Mouse (Mus musculus): Measurements from ENCODE around the gene Hist2h3b. TPM values are rescaled to one million over a fixed set of nuclear protein-coding genes. Genes with fewer than 3 reads are reported as not detected.
A peak's percentile ranks its signal among the peaks of the same experiment; 100 is the strongest.
"Not testable (repeated sequence)": the region's sequence is repeated elsewhere in the genome, so short reads cannot be mapped to it uniquely, and the experiment has no call there.

The Hist2h3b gene
- polyA plus RNA-seq, 1 experiment from 2014 or later: 92.9 TPM

- not testable (repeated sequence) for ATAC-seq (ENCODE audit: insufficient number of reproducible peaks, insufficient read depth, low FRiP score, low TSS enrichment); H3K9me3 ChIP-seq; H3K9ac ChIP-seq; H3K27me3 ChIP-seq; H3K4me3 ChIP-seq; H3K36me3 ChIP-seq; H3K27ac ChIP-seq; H3K4me2 ChIP-seq (replicated peaks); H3K4me1 ChIP-seq
- 90% methylated on average over 3 of the region's 3 CpGs for WGBS
Measured at GRCm38 (mm10) chr3:96290727-96291126, 22.3 kb downstream of the Hist2h3b start.

GRCm38 (mm10) chr3:96292641-96293040 is 24.2 kb downstream of the Hist2h3b start:
- Histone ChIP-seq H3K27ac (no peak overlapping the region), H3K9me3 (no peaks in the 10 kb centered on the region; the same call in 1 of the 2 replicates), H3K4me3 (no peak overlapping the region), H3K9ac (no peak overlapping the region), H3K4me2 (replicated peaks) (no peak overlapping the region), H3K36me3 (no peaks in the 10 kb centered on the region), H3K27me3 (no peaks in the 10 kb centered on the region), H3K4me1 (no peaks in the 10 kb centered on the region)
- WGBS: 51% methylated on average over 6 of the region's 6 CpGs
- ATAC-seq (ENCODE audit: insufficient number of reproducible peaks, insufficient read depth, low FRiP score, low TSS enrichment): no peak

GRCm38 (mm10) chr3:96293368-96293767 is 24.9 kb downstream of the Hist2h3b start:
- Histone ChIP-seq H3K36me3 (no peaks in the 10 kb centered on the region), H3K4me2 (replicated peaks) (no peak overlapping the region), H3K27ac (no peak overlapping the region), H3K9me3 (no peaks in the 10 kb centered on the region; the same call in 1 of the 2 replicates), H3K4me1 (no peaks in the 10 kb centered on the region), H3K9ac (no peak overlapping the region), H3K27me3 (no peaks in the 10 kb centered on the region), H3K4me3 (no peak overlapping the region)
- no peak for ATAC-seq (ENCODE audit: insufficient number of reproducible peaks, insufficient read depth, low FRiP score, low TSS enrichment)
- WGBS: 32% methylated on average over 5 of the region's 5 CpGs

GRCm38 (mm10) chr3:96293787-96294186 is 25.3 kb downstream of the Hist2h3b start, which contains the start of gene Fcgr1:
TSS of gene Fcgr1 (minus strand) at chr3:96293969.
- Histone ChIP-seq H3K27ac (no peak within 1 kb of the TSS), H3K4me1 (no peaks in the 10 kb centered on the region), H3K9me3 (no peaks in the 10 kb centered on the region; the same call in 1 of the 2 replicates), H3K9ac (no peak within 1 kb of the TSS), H3K36me3 (no peaks in the 10 kb centered on the region), H3K27me3 (no peaks in the 10 kb centered on the region), H3K4me3 (no peak within 1 kb of the TSS), H3K4me2 (replicated peaks) (no peak within 1 kb of the TSS)
- WGBS: 87% methylated on average over 4 of the region's 4 CpGs
- ATAC-seq (ENCODE audit: insufficient number of reproducible peaks, insufficient read depth, low FRiP score, low TSS enrichment): no peak

- H3K36me3 ChIP-seq: no peaks in the 10 kb centered on the region
- WGBS: 87% methylated on average over 4 of the region's 4 CpGs
- H3K4me1 ChIP-seq: no peaks in the 10 kb centered on the region
Measured at GRCm38 (mm10) chr3:96298360-96298759, 29.9 kb downstream of the Hist2h3b start.

GRCm38 (mm10) chr3:96299562-96299961 is 31.1 kb downstream of the Hist2h3b start:
- H3K9me3 ChIP-seq: no peaks in the 10 kb centered on the region; the same call in 1 of the 2 replicates
- no peak overlapping the region for H3K4me3 ChIP-seq
- no peaks in the 10 kb centered on the region for H3K4me1 ChIP-seq
- no peaks in the 10 kb centered on the region for H3K36me3 ChIP-seq
- 99% methylated on average over 2 of the region's 2 CpGs for WGBS
- no peak overlapping the region for H3K4me2 ChIP-seq (replicated peaks)
- H3K27me3 ChIP-seq: no peaks in the 10 kb centered on the region
- no peak for ATAC-seq (ENCODE audit: insufficient number of reproducible peaks, insufficient read depth, low FRiP score, low TSS enrichment)
- H3K27ac ChIP-seq: no peak overlapping the region
- no peak overlapping the region for H3K9ac ChIP-seq

More at GRCm38 (mm10) chr3:96298360-96298759, 29.9 kb downstream of the Hist2h3b start:
- H3K4me3 ChIP-seq: no peak overlapping the region
- no peaks in the 10 kb centered on the region; the same call in 1 of the 2 replicates for H3K9me3 ChIP-seq
- no peak overlapping the region for H3K4me2 ChIP-seq (replicated peaks)
- no peak for ATAC-seq (ENCODE audit: insufficient number of reproducible peaks, insufficient read depth, low FRiP score, low TSS enrichment)
- H3K27me3 ChIP-seq: no peaks in the 10 kb centered on the region
- H3K27ac ChIP-seq: no peak overlapping the region
- no peak overlapping the region for H3K9ac ChIP-seq

GRCm38 (mm10) chr3:96300706-96301529 is 32.5 kb downstream of the Hist2h3b start:
- no peak for ATAC-seq (ENCODE audit: insufficient number of reproducible peaks, insufficient read depth, low FRiP score, low TSS enrichment)
- Histone ChIP-seq H3K9me3 (no peaks in the 10 kb centered on the region; the same call in 1 of the 2 replicates), H3K36me3 (no peaks in the 10 kb centered on the region), H3K9ac (no peak overlapping the region), H3K27ac (no peak overlapping the region), H3K4me1 (no peaks in the 10 kb centered on the region), H3K4me2 (replicated peaks) (peak overlapping the region; percentile 5), H3K4me3 (peak overlapping the region; percentile 3; the same call in 1 of the 2 replicates), H3K27me3 (no peaks in the 10 kb centered on the region)
- WGBS: 74% methylated on average over 26 of the region's 26 CpGs

GRCm38 (mm10) chr3:96302076-96302475 is 33.6 kb downstream of the Hist2h3b start:
- Histone ChIP-seq H3K4me1 (no peaks in the 10 kb centered on the region), H3K4me3 (no peak overlapping the region), H3K27ac (no peak overlapping the region), H3K9ac (no peak overlapping the region), H3K4me2 (replicated peaks) (no peak overlapping the region), H3K27me3 (no peaks in the 10 kb centered on the region), H3K9me3 (no peaks in the 10 kb centered on the region), H3K36me3 (no peaks in the 10 kb centered on the region)
- ATAC-seq (ENCODE audit: insufficient number of reproducible peaks, insufficient read depth, low FRiP score, low TSS enrichment): no peak
- 81% methylated on average over 5 of the region's 5 CpGs for WGBS

GRCm38 (mm10) chr3:96306506-96306905 is 38.1 kb downstream of the Hist2h3b start:
- Histone ChIP-seq H3K4me2 (replicated peaks) (no peak overlapping the region), H3K36me3 (no peaks in the 10 kb centered on the region), H3K9me3 (no peaks in the 10 kb centered on the region), H3K27me3 (no peaks in the 10 kb centered on the region), H3K9ac (no peak overlapping the region), H3K27ac (no peak overlapping the region), H3K4me1 (no peaks in the 10 kb centered on the region), H3K4me3 (no peak overlapping the region)
- ATAC-seq (ENCODE audit: insufficient number of reproducible peaks, insufficient read depth, low FRiP score, low TSS enrichment): no peak
- 76% methylated on average over 9 of the region's 9 CpGs for WGBS

GRCm38 (mm10) chr3:96309441-96309840 is 41.0 kb downstream of the Hist2h3b start:
- no peak for ATAC-seq (ENCODE audit: insufficient number of reproducible peaks, insufficient read depth, low FRiP score, low TSS enrichment)
- Histone ChIP-seq H3K4me3 (no peak overlapping the region), H3K27ac (no peak overlapping the region), H3K9ac (no peak overlapping the region), H3K9me3 (no peaks in the 10 kb centered on the region), H3K36me3 (no peaks in the 10 kb centered on the region), H3K4me1 (no peaks in the 10 kb centered on the region), H3K4me2 (replicated peaks) (no peak overlapping the region), H3K27me3 (no peaks in the 10 kb centered on the region)
- 56% methylated on average over 3 of the region's 3 CpGs for WGBS

GRCm38 (mm10) chr3:96312341-96313098 is 44.1 kb downstream of the Hist2h3b start:
- H3K9ac ChIP-seq: no peak overlapping the region
- H3K4me2 ChIP-seq (replicated peaks): no peak overlapping the region
- H3K9me3 ChIP-seq: no peaks in the 10 kb centered on the region
- 64% methylated on average over 8 of the region's 8 CpGs for WGBS
- no peaks in the 10 kb centered on the region for H3K4me1 ChIP-seq
- no peaks in the 10 kb centered on the region for H3K27me3 ChIP-seq
- H3K27ac ChIP-seq: no peak overlapping the region
- H3K4me3 ChIP-seq: no peak overlapping the region
- H3K36me3 ChIP-seq: no peaks in the 10 kb centered on the region
- no peak for ATAC-seq (ENCODE audit: insufficient number of reproducible peaks, insufficient read depth, low FRiP score, low TSS enrichment)
